In the genomic region with DNA sequence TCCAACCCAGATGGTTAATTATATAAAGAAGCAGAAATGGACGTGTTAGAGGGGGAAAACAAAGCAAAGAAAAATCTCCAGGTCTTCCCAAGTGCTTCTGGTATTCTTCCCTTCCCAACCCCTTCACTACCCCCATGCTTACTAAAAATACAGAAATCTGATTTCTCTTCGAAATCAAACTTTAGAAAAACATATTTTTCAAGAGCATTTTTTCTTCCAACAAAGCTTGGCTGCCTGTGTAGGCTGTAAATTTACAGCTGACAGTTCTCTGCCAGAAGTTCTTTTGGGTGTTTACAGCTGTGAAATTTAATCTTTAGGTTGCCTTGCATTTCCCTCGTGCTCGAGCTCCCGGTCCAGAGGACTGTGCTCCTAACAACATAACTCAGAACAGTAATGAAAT, we compare ENCODE assay signal across 16 mouse cellular contexts.
A peak's percentile ranks its signal among the peaks of the same experiment; 100 is the strongest.
DNase-seq lines count a peak whose midpoint lies in the region; ATAC-seq and TF ChIP-seq lines count a peak whose summit lies in the region.
"Had no signal": no experiment of that assay in that cellular context is flagged by ENCODE, and none has a peak within 500 bp of the region (broad histone marks: within the 10 kb centered on the region; RNA-seq: fewer than 3 reads in every experiment).

No protein-coding gene starts in this region.

- ATAC-seq in forebrain, embryonic 16.5 days: no peak
- ATAC-seq in forebrain, embryonic 11.5 days (replicated peaks; ENCODE audit: low FRiP score): no peak
- ATAC-seq in megakaryocyte, adult 5-6 weeks (ENCODE audit: poor library complexity, severe bottlenecking): no peak
- ATAC-seq: hindbrain, postnatal 0 days had no signal

- H3K4me2 ChIP-seq in forebrain, embryonic 16.5 days (ENCODE audit: low read length): no peak overlapping the region
- H3K4me2 ChIP-seq in forebrain, embryonic 11.5 days (ENCODE audit: low read depth, low read length, severe bottlenecking): no peak overlapping the region
- H3K4me2 ChIP-seq: liver, embryonic 11.5 days had no signal

- no peaks in the 10 kb centered on the region for H3K9me3 ChIP-seq in forebrain, embryonic 16.5 days (ENCODE audit: control insufficient read depth, low read length)
- H3K9me3 ChIP-seq in forebrain, embryonic 11.5 days (ENCODE audit: control insufficient read depth, low read length): no peaks in the 10 kb centered on the region

- H3K27me3 ChIP-seq in forebrain, embryonic 16.5 days (replicated peaks; ENCODE audit: control insufficient read depth, insufficient read depth, low read length): no peaks in the 10 kb centered on the region
- H3K27me3 ChIP-seq in forebrain, embryonic 11.5 days (ENCODE audit: control insufficient read depth, insufficient read depth, low read length): no peaks in the 10 kb centered on the region
- no peaks in the 10 kb centered on the region for H3K27me3 ChIP-seq in testis, adult 2 months (ENCODE audit: control insufficient read depth, insufficient read depth, low read length)

- no peak for TF ChIP-seq POLR2A in testis, adult 2 months (IDR thresholded peaks at IDR 0.05; ENCODE audit: control insufficient read depth, low read depth, low read length)

- no peak overlapping the region for H3K4me3 ChIP-seq in forebrain, embryonic 16.5 days (replicated peaks; ENCODE audit: low read length)
- H3K4me3 ChIP-seq in forebrain, embryonic 11.5 days (ENCODE audit: low read depth, low read length): no peak overlapping the region
- H3K4me3 ChIP-seq in layer of hippocampus, adult 2 months: no peak overlapping the region
- H3K4me3 ChIP-seq in testis, adult 2 months (ENCODE audit: control insufficient read depth, low read depth, low read length): no peak overlapping the region

- 64% methylated on average over 5 of the region's 5 CpGs for WGBS in forebrain, embryonic 16.5 days
- WGBS in forebrain, embryonic 11.5 days: 80% methylated on average over 5 of the region's 5 CpGs

- no peak for DNase-seq in forebrain, embryonic 11.5 days (ENCODE audit: low spot score)
- DNase-seq in layer of hippocampus, adult 2 months (ENCODE audit: low spot score in 2 of 2): no peak
- no peak for DNase-seq in layer of hippocampus, postnatal 10 days (ENCODE audit: low spot score in 2 of 2)
- DNase-seq in testis, postnatal 10 days (ENCODE audit: low spot score): no peak
- no peak for DNase-seq in natural killer cell, adult 2 months (ENCODE audit: low spot score in 2 of 2)
- DNase-seq: adrenal gland, adult 8-10 months; cerebellum, postnatal 25 days; heart, postnatal 14 days; layer of hippocampus, adult 9-11 months; thymus, adult 2 months had no signal

- peak overlapping the region; percentile 60 for H3K27ac ChIP-seq in forebrain, embryonic 16.5 days (ENCODE audit: low read length)
- H3K27ac ChIP-seq in forebrain, embryonic 11.5 days (ENCODE audit: low read depth, low read length): no peak overlapping the region
- H3K27ac ChIP-seq in layer of hippocampus, adult 2 months: peak overlapping the region; percentile 23; the same call in 1 of the 2 replicates
- H3K27ac ChIP-seq in testis, adult 2 months (ENCODE audit: control insufficient read depth, insufficient read depth, low read depth, low read length): 0 out of 2 replicates have a peak overlapping the region, but pooled peaks have one; percentile 8
- H3K27ac ChIP-seq: hindbrain, postnatal 0 days; macrophage had no signal

- no peaks in the 10 kb centered on the region for H3K4me1 ChIP-seq in forebrain, embryonic 16.5 days (replicated peaks; ENCODE audit: control insufficient read depth, insufficient read depth, low read length)
- H3K4me1 ChIP-seq in forebrain, embryonic 11.5 days (replicated peaks; ENCODE audit: control insufficient read depth, insufficient read depth, low read length): no peaks in the 10 kb centered on the region
- H3K4me1 ChIP-seq in testis, adult 2 months (ENCODE audit: control insufficient read depth, insufficient read depth, low read length): no peaks in the 10 kb centered on the region

- no peak overlapping the region for H3K9ac ChIP-seq in forebrain, embryonic 16.5 days (replicated peaks; ENCODE audit: low read depth, low read length)
- no peak overlapping the region for H3K9ac ChIP-seq in forebrain, embryonic 11.5 days (ENCODE audit: low read length)

- H3K36me3 ChIP-seq in forebrain, embryonic 16.5 days (ENCODE audit: control insufficient read depth, insufficient read depth): no peaks in the 10 kb centered on the region
- no peaks in the 10 kb centered on the region for H3K36me3 ChIP-seq in forebrain, embryonic 11.5 days (ENCODE audit: control insufficient read depth, insufficient read depth, low read length)
- no peaks in the 10 kb centered on the region for H3K36me3 ChIP-seq in testis, adult 2 months (ENCODE audit: control insufficient read depth, insufficient read depth, low read length)

- no peak for TF ChIP-seq CTCF in layer of hippocampus, adult 2 months (conservative IDR thresholded peaks at IDR 0.05)
- no peak for TF ChIP-seq CTCF in testis, adult 2 months (IDR thresholded peaks at IDR 0.05; ENCODE audit: control insufficient read depth, insufficient read depth, insufficient replicate concordance, low read depth, low read length)
